Mouse (Mus musculus): ENCODE data around the gene Dnajc15. TPM values are rescaled to one million over a fixed set of nuclear protein-coding genes. Genes with fewer than 3 reads are reported as not detected.

The Dnajc15 gene
- polyA plus RNA-seq, 1 experiment from 2014 or later = 92.1 TPM

- Histone ChIP-seq H3K4me1 (no peaks in the 10 kb centered on the region), H3K27me3 (no peaks in the 10 kb centered on the region), H3K9me3 (no peaks in the 10 kb centered on the region), H3K27ac (no peak overlapping the region), H3K9ac (no peak overlapping the region), H3K4me3 (no peak overlapping the region), H3K4me2 (no peak overlapping the region), H3K36me3 (no peaks in the 10 kb centered on the region)
- WGBS = 92% methylated on average over 6 of the region's 6 CpGs
- ATAC-seq (ENCODE audit: borderline replicate concordance, extremely low read depth, low FRiP score, low TSS enrichment) = no peak
Measured at GRCm38 (mm10) chr14:77792998-77793397, 81.9 kb downstream of the Dnajc15 start.

- Histone ChIP-seq H3K9ac (no peak overlapping the region), H3K4me1 (no peaks in the 10 kb centered on the region), H3K4me2 (no peak overlapping the region)
Measured at GRCm38 (mm10) chr14:77783217-77783616, 91.7 kb downstream of the Dnajc15 start.

GRCm38 (mm10) chr14:77777365-77777764, 97.6 kb downstream of the Dnajc15 start:
- H3K36me3 ChIP-seq = no peaks in the 10 kb centered on the region
- no peak; the same call in 1 of the 2 replicates for ATAC-seq (ENCODE audit: borderline replicate concordance, extremely low read depth, low FRiP score, low TSS enrichment)
- 54% methylated on average over 1 of the region's 1 CpGs for WGBS
- no peaks in the 10 kb centered on the region for H3K4me1 ChIP-seq
- H3K4me3 ChIP-seq = no peak overlapping the region
- H3K4me2 ChIP-seq = no peak overlapping the region
- H3K27me3 ChIP-seq = peaks cover 6% of the 10 kb centered on the region; the same call in 1 of the 2 replicates
- no peak overlapping the region for H3K27ac ChIP-seq
- no peak overlapping the region for H3K9ac ChIP-seq
- H3K9me3 ChIP-seq = no peaks in the 10 kb centered on the region

More at GRCm38 (mm10) chr14:77783217-77783616, 91.7 kb downstream of the Dnajc15 start:
- Histone ChIP-seq H3K27me3 (no peaks in the 10 kb centered on the region), H3K36me3 (no peaks in the 10 kb centered on the region), H3K4me3 (no peak overlapping the region), H3K27ac (no peak overlapping the region), H3K9me3 (no peaks in the 10 kb centered on the region)
- ATAC-seq (ENCODE audit: borderline replicate concordance, extremely low read depth, low FRiP score, low TSS enrichment) = no peak

- Histone ChIP-seq H3K4me3 (no peak overlapping the region), H3K27me3 (peaks cover 6% of the 10 kb centered on the region; the same call in 1 of the 2 replicates), H3K9ac (no peak overlapping the region), H3K27ac (no peak overlapping the region), H3K4me2 (no peak overlapping the region), H3K9me3 (no peaks in the 10 kb centered on the region), H3K4me1 (no peaks in the 10 kb centered on the region), H3K36me3 (no peaks in the 10 kb centered on the region)
- WGBS = 61% methylated on average over 11 of the region's 11 CpGs
- no peak for ATAC-seq (ENCODE audit: borderline replicate concordance, extremely low read depth, low FRiP score, low TSS enrichment)
Measured at GRCm38 (mm10) chr14:77776005-77776531, 98.9 kb downstream of the Dnajc15 start.

- 86% methylated on average over 8 of the region's 8 CpGs for WGBS
- no peak overlapping the region for H3K4me3 ChIP-seq
- no peaks in the 10 kb centered on the region for H3K9me3 ChIP-seq
- ATAC-seq (ENCODE audit: borderline replicate concordance, extremely low read depth, low FRiP score, low TSS enrichment) = no peak
- H3K4me1 ChIP-seq = no peaks in the 10 kb centered on the region
- peaks cover 6% of the 10 kb centered on the region; the same call in 1 of the 2 replicates for H3K27me3 ChIP-seq
- H3K4me2 ChIP-seq = no peak overlapping the region
- H3K27ac ChIP-seq = no peak overlapping the region
- no peaks in the 10 kb centered on the region for H3K36me3 ChIP-seq
- H3K9ac ChIP-seq = no peak overlapping the region
Measured at GRCm38 (mm10) chr14:77773331-77773730, 101.6 kb downstream of the Dnajc15 start.

GRCm38 (mm10) chr14:77771626-77772025, 103.3 kb downstream of the Dnajc15 start:
- no peak overlapping the region for H3K4me2 ChIP-seq
- ATAC-seq (ENCODE audit: borderline replicate concordance, extremely low read depth, low FRiP score, low TSS enrichment) = no peak
- no peak overlapping the region for H3K27ac ChIP-seq
- no peaks in the 10 kb centered on the region for H3K4me1 ChIP-seq
- no peak overlapping the region for H3K9ac ChIP-seq
- H3K4me3 ChIP-seq = no peak overlapping the region
- peaks cover 6% of the 10 kb centered on the region; the same call in 1 of the 2 replicates for H3K27me3 ChIP-seq
- no peaks in the 10 kb centered on the region for H3K36me3 ChIP-seq
- no peaks in the 10 kb centered on the region for H3K9me3 ChIP-seq
- WGBS = 49% methylated on average over 2 of the region's 2 CpGs

Other genes with a start within 250 kb of the Dnajc15 start
- gene Epsti1, start 29.1 kb upstream of the Dnajc15 start, polyA plus RNA-seq (2015; fragmentation: Nextera tagmentation; extraction: Ambion mirVana) = 0.58 and 1.4 TPM in 2 replicates
- gene Fam216b, start 213.9 kb upstream of the Dnajc15 start, polyA plus RNA-seq (2015; fragmentation: Nextera tagmentation; extraction: Ambion mirVana) = 0.36 and 0.46 TPM in 2 replicates

Measured in lung, embryonic 15.5 days (tissue).